Mouse (Mus musculus) limb, embryonic 14.5 days (tissue): ENCODE results near the gene Gon4l. TPM values are rescaled to one million over a fixed set of nuclear protein-coding genes. Genes with fewer than 3 reads are reported as not detected.
A peak's percentile ranks its signal among the peaks of the same experiment; 100 is the strongest.

Experiments
- ATAC-seq: fragments of 200-750 bp; cut with Nextera tagmentation; 2 replicates; pipeline ENCODE4 v1.8.0; 2017; ENCODE audit warnings: low read depth, moderate number of reproducible peaks, moderate TSS enrichment; ENCODE audit not compliant: low FRiP score
- DNase-seq: peaks from one replicate; pipeline ENCODE4 v3.0.0-alpha.2; 2015; ENCODE audit warnings: low spot score
- H3K27ac ChIP-seq: fragments of 300-500 bp; sonication (generic); replicated peaks from 2 replicates; pipeline ENCODE4 v1.5.1; 2014; ENCODE audit warnings: low read depth, mild to moderate bottlenecking, low read length, moderate library complexity, mixed read lengths
- H3K27me3 ChIP-seq: fragments of 300-500 bp; sonication (generic); 2 replicates; pipeline ENCODE4 v1.6.1; 2014; ENCODE audit warnings: low read length, mixed read lengths; ENCODE audit not compliant: control insufficient read depth, insufficient read depth
- H3K36me3 ChIP-seq: fragments of 300-500 bp; sonication (generic); 2 replicates; pipeline ENCODE4 v1.6.1; 2014; ENCODE audit warnings: mild to moderate bottlenecking, low read length, moderate library complexity, mixed read lengths; ENCODE audit not compliant: control insufficient read depth, insufficient read depth
- H3K4me1 ChIP-seq: fragments of 300-500 bp; sonication (generic); 2 replicates; pipeline ENCODE4 v1.6.1; 2014; ENCODE audit warnings: antibody characterized with exemption, low read length, mixed read lengths; ENCODE audit not compliant: control insufficient read depth, insufficient read depth
- H3K4me2 ChIP-seq: fragments of 300-500 bp; sonication (generic); replicated peaks from 2 replicates; pipeline ENCODE4 v1.6.1; 2014; ENCODE audit warnings: low read depth, mild to moderate bottlenecking, low read length, moderate library complexity; ENCODE audit not compliant: severe bottlenecking
- H3K4me3 ChIP-seq: fragments of 300-500 bp; sonication (generic); replicated peaks from 2 replicates; pipeline ENCODE4 v1.5.1; 2014; ENCODE audit warnings: low read length
- H3K9ac ChIP-seq: fragments of 300-500 bp; sonication (generic); 2 replicates; pipeline ENCODE4 v1.6.1; 2014; ENCODE audit warnings: mild to moderate bottlenecking, low read depth, low read length, moderate library complexity; ENCODE audit not compliant: severe bottlenecking
- H3K9me3 ChIP-seq: fragments of 300-500 bp; sonication (generic); 2 replicates; pipeline ENCODE4 v1.6.1; 2016; ENCODE audit warnings: low read length; ENCODE audit not compliant: control insufficient read depth
- POLR2A ChIP-seq: fragments of 200-500 bp; IDR thresholded peaks from 2 replicates; pipeline ENCODE4 v1.8.0; 2012; ENCODE audit warnings: inconsistent platforms, mild to moderate bottlenecking, moderate library complexity, borderline replicate concordance; ENCODE audit not compliant: insufficient read depth, insufficient read length; ENCODE audit errors: extremely low read depth
- WGBS: fragments of 180-500 bp; shearing (Covaris S2); extraction: QIAGEN DNeasy Blood & Tissue Kit; methylation state at CpG from one replicate; pipeline ENCODE4 v1.1.7; 2014; 5-methylcytosine and 5-hydroxymethylcytosine counted together
- polyA plus RNA-seq, 2 experiments: library from polyadenylated mRNA; depleted of rRNA in 1 of 2; stranded (reverse) in 1 of 2; unstranded in 1 of 2; fragments of >200 nt; fragmentation: Nextera tagmentation in 1 of 2; extraction: Ambion mirVana in 1 of 2; gene quantifications; 2 replicates each; pipeline versions ENCODE4 v1.2.1 to v1.2.3; 2012 to 2014

The Gon4l gene
- polyA plus RNA-seq, 2 experiments = 14.2 to 29.9 TPM

DNA sequence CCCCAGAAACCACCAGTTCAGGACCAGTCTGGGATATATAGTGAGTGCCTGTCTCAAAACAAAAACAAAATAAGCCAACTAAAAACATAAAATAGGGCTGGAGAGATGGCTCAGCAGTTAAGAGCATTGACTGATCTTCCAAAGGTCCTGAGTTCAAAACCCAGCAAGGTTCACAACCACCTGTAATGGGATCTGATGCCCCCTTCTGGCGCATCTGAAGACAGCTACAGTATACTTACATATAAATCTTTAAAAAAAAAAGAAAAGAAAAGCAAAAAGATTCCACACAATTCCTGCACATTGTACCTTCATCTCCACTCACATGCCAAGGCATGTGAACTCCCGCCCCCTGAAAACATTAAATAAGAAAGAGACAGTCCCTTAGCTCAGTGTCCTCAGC, 90.6 kb downstream of the Gon4l start:
- Histone ChIP-seq H3K4me3 (no peak overlapping the region), H3K4me1 (no peaks in the 10 kb centered on the region), H3K36me3 (peaks cover 95% of the 10 kb centered on the region), H3K27ac (no peak overlapping the region), H3K4me2 (no peak overlapping the region), H3K9ac (no peak overlapping the region), H3K9me3 (0 out of 2 replicates have a peak, but pooled peaks cover 5% of the 10 kb centered on the region), H3K27me3 (no peaks in the 10 kb centered on the region)
- WGBS = 89% methylated on average over 2 of the region's 2 CpGs
- ATAC-seq (no peak), DNase-seq (no peak)
- TF ChIP-seq POLR2A = no peak

DNA sequence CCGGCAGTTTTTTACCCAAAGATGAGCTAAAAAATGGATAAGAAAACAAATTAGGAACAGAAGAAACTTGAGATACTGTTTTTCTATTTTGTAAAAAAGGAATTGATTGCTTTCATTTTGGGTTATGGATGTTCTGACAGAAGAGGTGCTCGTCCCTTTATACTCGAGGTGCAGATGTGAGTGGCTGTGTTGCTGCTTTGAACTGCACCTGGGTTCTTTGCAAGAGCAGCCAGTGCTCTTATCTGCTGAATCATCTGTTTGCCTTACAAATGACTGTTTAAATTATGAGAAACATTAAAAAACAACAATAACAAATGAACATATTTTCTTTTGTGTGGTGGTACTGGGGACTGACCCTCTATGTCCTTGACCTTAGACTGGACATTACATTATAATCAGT, 94.5 kb downstream of the Gon4l start:
- TF ChIP-seq POLR2A = no peak
- Histone ChIP-seq H3K4me3 (no peak overlapping the region), H3K36me3 (peaks cover 94% of the 10 kb centered on the region), H3K27ac (no peak overlapping the region), H3K4me1 (no peaks in the 10 kb centered on the region), H3K27me3 (no peaks in the 10 kb centered on the region), H3K9ac (no peak overlapping the region), H3K9me3 (no peaks in the 10 kb centered on the region), H3K4me2 (no peak overlapping the region)
- WGBS = 85% methylated on average over 3 of the region's 3 CpGs
- DNase-seq = no peak
- ATAC-seq = no peak

GRCm38 (mm10) chr3:88939071-88939470, 104.0 kb downstream of the Gon4l start:
- no peak for TF ChIP-seq POLR2A
- Histone ChIP-seq H3K27ac (no peak overlapping the region), H3K36me3 (peaks cover 74% of the 10 kb centered on the region), H3K4me1 (no peaks in the 10 kb centered on the region), H3K9me3 (no peaks in the 10 kb centered on the region), H3K9ac (no peak overlapping the region), H3K4me3 (no peak overlapping the region), H3K27me3 (no peaks in the 10 kb centered on the region), H3K4me2 (no peak overlapping the region)
- WGBS = 88% methylated on average over 10 of the region's 10 CpGs
- ATAC-seq = no peak
- no peak for DNase-seq

DNA sequence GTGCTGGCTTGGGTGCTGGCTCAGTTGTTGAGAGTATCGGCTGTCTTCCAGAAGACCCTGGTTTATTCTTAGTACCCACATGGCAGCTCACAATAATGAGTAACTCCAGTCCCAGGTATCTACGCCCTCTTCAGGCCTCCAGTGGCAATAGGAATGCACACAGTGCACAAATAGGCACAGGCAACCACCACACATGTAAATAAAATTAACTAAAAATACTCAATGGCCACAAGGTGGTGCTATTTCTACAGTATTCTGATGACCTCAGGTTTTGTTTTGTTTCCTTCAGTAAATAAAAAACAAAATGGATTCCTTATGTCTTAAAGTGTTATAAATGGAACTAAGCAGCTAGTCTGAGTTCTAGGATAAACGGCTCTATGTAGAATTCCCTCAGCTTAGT, 104.7 kb downstream of the Gon4l start:
- H3K9ac ChIP-seq = no peak overlapping the region
- TF ChIP-seq POLR2A = no peak
- ATAC-seq (no peak; the same call in 1 of the 2 replicates), DNase-seq (peak; percentile 84)
- H3K27ac ChIP-seq = no peak overlapping the region
- 69% methylated on average over 3 of the region's 3 CpGs for WGBS
- peaks cover 68% of the 10 kb centered on the region for H3K36me3 ChIP-seq
- H3K9me3 ChIP-seq = no peaks in the 10 kb centered on the region
- H3K4me2 ChIP-seq = no peak overlapping the region
- no peak overlapping the region for H3K4me3 ChIP-seq
- no peaks in the 10 kb centered on the region for H3K27me3 ChIP-seq
- no peaks in the 10 kb centered on the region for H3K4me1 ChIP-seq

GRCm38 (mm10) chr3:88942316-88942880, 107.4 kb downstream of the Gon4l start:
- H3K9me3 ChIP-seq = no peaks in the 10 kb centered on the region
- no peak overlapping the region for H3K4me3 ChIP-seq
- no peak overlapping the region for H3K27ac ChIP-seq
- ATAC-seq (no peak), DNase-seq (no peak)
- no peaks in the 10 kb centered on the region for H3K4me1 ChIP-seq
- WGBS = 91% methylated on average over 10 of the region's 10 CpGs
- no peak overlapping the region for H3K9ac ChIP-seq
- H3K27me3 ChIP-seq = no peaks in the 10 kb centered on the region
- no peak for TF ChIP-seq POLR2A
- H3K36me3 ChIP-seq = peaks cover 44% of the 10 kb centered on the region
- no peak overlapping the region for H3K4me2 ChIP-seq

DNA sequence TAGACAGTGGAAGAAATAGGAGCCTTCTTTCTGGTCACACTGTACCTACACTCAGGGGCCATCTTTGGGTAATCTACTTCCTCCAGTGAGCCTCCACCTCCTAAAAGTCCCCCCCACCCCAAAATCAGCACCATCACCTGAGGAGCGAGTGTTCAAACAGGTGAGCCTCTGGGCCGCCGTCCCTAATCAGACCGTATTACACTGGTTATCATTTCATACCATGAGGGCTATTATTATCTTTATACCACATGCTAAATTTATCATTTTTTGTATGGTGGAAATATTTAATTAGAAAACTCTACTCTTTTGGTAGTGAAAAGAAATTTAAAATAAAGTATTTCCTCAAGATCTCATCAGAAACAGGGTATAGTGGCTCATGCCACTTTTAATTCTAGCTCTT, 109.1 kb downstream of the Gon4l start:
- no peak overlapping the region for H3K9ac ChIP-seq
- WGBS = 87% methylated on average over 4 of the region's 4 CpGs

More for the DNA sequence above, 109.1 kb downstream of the Gon4l start:
- Histone ChIP-seq H3K27me3 (no peaks in the 10 kb centered on the region), H3K9me3 (no peaks in the 10 kb centered on the region), H3K4me3 (no peak overlapping the region), H3K4me1 (peaks cover 13% of the 10 kb centered on the region), H3K36me3 (peaks cover 28% of the 10 kb centered on the region), H3K4me2 (no peak overlapping the region), H3K27ac (no peak overlapping the region)
- no peak for TF ChIP-seq POLR2A
- ATAC-seq (no peak), DNase-seq (no peak)
